Mouse (Mus musculus) lung, postnatal 10 days (tissue): ENCODE data around the gene Ppp6c.
"Not testable (repeated sequence)": the region's sequence is repeated elsewhere in the genome, so short reads cannot be mapped to it uniquely, and the experiment has no call there.

Experiments
- DNase-seq: peaks from one replicate; pipeline ENCODE4 v3.0.0; 2021

Gene Ppp6c

GRCm38 (mm10) chr2:39226019-39226640 is at the start of gene Ppp6c:
Ppp6c (minus strand) TSS chr2:39226451.
- DNase-seq = peak; percentile 96

DNA sequence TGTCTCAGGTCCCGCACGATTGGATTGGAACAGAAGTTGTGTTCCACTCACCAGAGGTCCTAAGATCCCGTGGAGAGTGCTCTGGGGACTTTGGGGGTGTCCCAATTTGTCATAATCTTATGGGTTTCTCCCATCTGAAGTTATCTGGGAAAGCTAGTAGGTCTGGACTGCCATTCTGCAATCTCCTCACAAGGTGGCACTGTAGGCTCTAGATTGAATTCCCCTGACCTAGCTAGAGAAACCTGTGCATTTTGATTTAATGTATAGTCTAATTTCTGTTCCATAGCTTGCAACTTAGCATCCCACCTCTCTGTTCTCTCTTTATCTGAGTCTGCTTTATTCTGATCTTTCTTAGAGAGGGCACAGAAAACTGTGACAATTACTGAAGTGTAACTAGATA is 42.1 kb upstream of the Ppp6c start:
- DNase-seq = peak; percentile 18

DNA sequence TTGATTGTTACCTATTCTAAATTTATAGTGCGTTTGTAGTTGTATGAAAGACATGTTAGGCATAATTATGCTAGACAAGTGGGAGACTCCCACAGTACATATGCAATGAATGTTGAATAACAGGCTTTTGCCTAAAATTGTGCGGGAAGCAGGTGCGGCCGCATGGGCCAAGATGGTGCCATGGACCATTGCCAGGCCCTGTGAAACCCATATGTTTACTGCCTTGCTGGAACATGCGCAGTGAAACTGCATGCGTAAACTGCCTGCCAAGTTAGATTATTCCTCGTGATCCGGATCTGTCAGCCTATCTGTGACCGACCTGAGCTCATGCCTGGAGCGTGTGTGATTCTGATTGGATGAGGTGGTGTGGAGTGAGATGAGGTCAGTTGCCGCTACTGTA is 26.0 kb upstream of the Ppp6c start:
- DNase-seq = not testable (repeated sequence)

DNA sequence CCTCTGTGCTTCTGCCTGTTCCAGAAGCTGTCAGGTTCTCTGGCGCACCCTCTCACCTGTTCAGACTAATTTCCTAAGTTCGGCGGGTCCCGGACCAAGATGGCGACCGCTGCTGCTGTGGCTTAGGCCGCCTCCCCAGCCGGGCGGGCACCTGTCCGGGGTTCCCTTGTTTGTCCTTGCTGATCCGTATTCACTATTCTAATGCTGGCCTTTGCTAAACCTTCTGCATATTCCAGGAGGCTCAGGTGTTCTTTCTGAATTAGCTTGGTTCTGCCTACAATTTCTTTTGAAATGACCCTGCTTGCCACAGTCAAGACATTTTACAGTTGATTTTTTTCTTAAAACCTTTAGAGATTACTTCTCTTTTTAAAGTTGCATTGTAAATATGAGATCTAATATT is 20.6 kb upstream of the Ppp6c start:
- DNase-seq = not testable (repeated sequence)

GRCm38 (mm10) chr2:39226731-39227130 is 480 bp upstream of the Ppp6c start:
- DNase-seq = no peak

DNA sequence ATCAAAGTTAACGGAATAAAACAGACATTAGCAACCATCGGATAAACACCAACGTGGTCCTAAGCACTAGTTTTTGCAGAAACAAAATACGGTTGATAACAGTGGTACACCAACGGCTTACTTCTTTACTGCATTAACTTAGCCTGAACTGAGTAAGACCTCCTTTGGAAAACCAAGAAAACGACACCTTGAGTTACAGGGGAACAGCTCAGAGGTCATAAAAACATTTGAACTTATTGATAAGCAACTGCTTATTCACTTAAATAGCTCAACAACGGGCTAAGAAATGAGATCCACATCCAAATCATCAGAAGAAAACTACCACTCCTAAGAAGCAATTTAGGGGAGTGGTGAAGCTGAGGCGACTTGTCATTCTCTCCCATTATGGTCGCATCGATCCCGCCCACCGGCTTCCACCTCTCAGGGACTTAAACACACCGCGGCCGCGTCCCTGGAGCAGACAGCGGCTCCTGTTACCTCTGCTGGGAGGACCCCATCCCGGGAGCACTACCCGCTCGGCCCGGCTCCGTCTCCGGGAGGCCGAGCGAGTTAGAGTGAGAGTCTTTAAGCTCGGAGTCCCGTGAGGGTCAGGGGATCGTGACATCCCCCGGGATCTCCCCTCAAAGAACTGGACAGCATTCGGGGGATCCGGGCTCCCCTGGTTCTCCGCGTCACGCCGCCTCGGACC is 776 bp downstream of the Ppp6c start:
- peak; percentile 21 for DNase-seq

DNA sequence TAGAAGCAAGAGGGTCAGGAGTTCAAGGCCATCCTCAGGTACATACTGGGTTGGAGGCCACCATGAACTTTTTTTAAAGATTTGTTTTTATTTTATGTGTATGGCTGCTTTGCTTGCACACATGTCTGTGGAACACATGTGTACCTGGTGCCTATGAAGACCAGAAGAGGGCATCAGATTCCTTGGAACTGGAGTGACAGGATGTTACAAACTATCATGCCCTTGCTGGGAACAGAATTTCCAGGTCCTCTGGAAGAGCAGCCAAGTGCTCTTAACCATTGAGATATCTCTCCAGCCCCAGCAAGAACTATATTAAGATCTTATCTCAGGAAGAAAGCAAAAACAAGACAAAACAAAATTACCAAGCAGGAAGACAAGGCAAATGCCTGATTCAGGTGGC is 1.6 kb downstream of the Ppp6c start:
- no peak for DNase-seq

DNA sequence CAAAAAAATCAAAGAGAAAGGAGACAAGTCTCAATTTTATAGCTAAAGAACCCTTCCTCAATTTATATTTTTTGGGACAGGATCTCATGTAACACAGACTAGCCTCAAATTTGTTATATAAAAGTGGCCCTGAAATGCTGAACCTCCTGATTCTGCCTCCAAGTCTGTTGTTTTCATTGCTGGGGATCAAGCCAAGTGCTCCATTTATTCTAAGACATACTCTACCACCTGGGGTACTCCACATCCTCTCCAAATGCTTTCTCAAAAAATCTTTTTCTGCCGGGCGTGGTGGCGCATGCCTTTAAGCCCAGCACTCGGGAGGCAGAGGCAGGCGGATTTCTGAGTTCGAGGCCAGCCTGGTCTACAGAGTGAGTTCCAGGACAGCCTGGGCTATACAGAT is 6.2 kb downstream of the Ppp6c start:
- DNase-seq = no peak

- DNase-seq = no peak
These were observed 7.2 kb downstream of the Ppp6c start for GRCm38 (mm10) chr2:39219034-39219433.

DNA sequence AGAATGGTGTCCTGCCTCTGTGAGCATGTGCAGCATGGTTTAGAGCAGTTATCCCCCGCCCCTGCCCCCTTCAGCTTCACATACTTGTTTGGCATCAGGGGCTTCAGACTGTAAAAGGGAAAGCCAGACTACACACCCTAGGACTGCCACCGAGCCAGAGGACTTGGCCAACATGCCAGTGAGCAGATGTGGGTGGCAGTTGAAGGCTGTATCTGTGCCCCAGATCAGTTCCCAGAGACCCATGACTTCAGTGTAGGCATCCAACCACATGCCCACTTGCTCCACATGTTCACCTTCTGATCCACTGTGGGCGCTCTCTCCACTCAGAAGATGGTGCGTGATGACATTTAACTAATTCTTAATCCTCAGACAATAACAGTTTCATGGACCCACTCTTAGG is 9.1 kb downstream of the Ppp6c start:
- DNase-seq = no peak

GRCm38 (mm10) chr2:39210738-39211137 is 15.5 kb downstream of the Ppp6c start:
- DNase-seq = no peak

GRCm38 (mm10) chr2:39203359-39203758 is 22.9 kb downstream of the Ppp6c start:
- no peak for DNase-seq

DNA sequence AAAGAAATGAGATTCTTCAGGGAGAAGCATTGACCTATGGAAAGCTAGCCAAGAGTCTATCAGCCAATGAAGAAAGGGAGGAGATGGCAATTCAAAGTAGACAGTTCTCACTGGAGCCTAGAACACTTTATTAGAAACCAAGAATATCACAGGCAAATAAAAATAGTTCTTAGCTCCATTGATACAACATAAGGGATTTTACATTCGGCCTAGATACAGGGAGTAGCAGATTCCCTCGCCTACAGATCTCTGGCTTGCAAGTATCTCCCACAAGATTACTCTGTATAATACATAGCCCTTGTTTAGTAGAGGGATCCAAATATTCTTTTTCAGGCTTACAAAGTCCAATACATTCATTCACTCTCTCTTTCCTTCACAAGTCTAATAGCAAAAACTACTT is 31.4 kb downstream of the Ppp6c start:
- no peak for DNase-seq

GRCm38 (mm10) chr2:39190561-39191056 is 35.6 kb downstream of the Ppp6c start, which contains the start of gene Scai:
Scai (minus strand) TSS chr2:39190734.
- peak; percentile 99 for DNase-seq

- DNase-seq = peak; percentile 64
These were observed 36.2 kb downstream of the Ppp6c start for GRCm38 (mm10) chr2:39189961-39190560.

DNA sequence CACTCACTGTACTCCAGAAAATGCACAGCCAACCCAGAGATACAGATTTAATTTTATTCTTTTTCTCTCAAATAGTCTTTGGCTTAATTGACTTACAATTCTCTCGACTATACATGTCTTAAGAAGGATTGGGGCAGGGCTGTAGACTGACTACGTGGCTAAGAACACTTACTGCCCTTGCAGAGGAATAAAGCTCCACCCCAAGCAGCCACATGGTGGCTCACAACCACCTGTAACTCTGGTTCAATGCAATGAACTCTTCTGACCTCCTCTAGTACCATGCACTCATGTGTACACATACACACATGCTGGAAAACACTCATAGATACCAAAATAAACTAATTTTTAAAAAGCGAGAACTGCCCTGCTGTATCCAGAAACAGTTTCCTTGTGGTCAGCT is 40.3 kb downstream of the Ppp6c start:
- DNase-seq = no peak

DNA sequence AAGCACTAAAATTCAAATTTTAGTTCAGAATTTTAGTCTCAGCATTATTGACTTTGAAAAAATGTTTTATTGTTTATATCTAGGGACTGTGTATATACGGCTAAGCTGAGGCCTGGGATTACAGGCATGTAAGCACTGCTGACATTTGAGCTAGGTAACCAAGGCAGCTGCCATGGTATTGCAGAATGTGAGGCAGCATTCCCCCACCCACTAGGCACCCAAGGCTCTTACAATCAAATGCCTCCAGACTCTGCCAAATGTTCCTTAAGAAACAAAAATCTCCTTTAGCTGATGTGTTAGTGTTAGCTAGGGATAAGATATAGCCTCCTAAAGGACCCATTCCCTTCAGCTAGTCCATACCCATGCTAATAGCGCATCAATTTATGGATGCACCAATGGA is 42.7 kb downstream of the Ppp6c start:
- DNase-seq = no peak

DNA sequence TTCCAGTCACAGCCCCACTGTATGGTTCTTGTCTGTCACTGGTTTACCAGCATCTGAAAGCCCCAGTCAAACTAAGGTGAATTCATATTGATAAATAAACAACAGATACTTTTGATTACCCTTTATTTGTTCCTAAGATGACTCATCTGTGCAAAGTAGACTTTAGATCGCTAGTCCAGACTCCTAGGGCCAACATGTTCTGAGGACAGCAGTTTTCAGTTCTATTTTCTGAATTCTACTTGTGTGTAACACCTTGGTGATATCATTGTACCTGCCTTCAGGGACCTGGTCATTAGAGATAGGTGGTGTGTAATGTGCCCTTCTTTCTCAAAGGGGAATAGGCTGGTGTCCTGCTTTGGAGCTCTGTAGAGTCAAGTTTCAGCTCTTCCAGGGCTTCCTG is 65.3 kb downstream of the Ppp6c start:
- DNase-seq = no peak

- no peak for DNase-seq
These were observed 68.3 kb downstream of the Ppp6c start for GRCm38 (mm10) chr2:39157916-39158315.

- DNase-seq = no peak
These were observed 69.4 kb downstream of the Ppp6c start for GRCm38 (mm10) chr2:39156821-39157220.

- DNase-seq = no peak
These were observed 75.3 kb downstream of the Ppp6c start for GRCm38 (mm10) chr2:39150943-39151342.

GRCm38 (mm10) chr2:39148075-39148474 is 78.2 kb downstream of the Ppp6c start:
- DNase-seq = no peak

- DNase-seq = no peak
These were observed 79.8 kb downstream of the Ppp6c start for GRCm38 (mm10) chr2:39146469-39146868.
